Mouse (Mus musculus) lung, embryonic 16.5 days (tissue): Measurements from ENCODE around the gene Ston2. TPM values are rescaled to one million over a fixed set of nuclear protein-coding genes. Genes with fewer than 3 reads are reported as not detected.

Source experiments
- ATAC-seq: fragments of 200-750 bp; cut with Nextera tagmentation; 2 replicates; pipeline ENCODE4 v1.8.0; 2017; ENCODE audit warnings: low read depth, mild to moderate bottlenecking, moderate library complexity
- H3K27ac ChIP-seq: fragments of 300-500 bp; sonication (generic); 2 replicates; pipeline ENCODE4 v1.5.1; 2014; ENCODE audit warnings: mild to moderate bottlenecking, control low read depth, low read length
- H3K27me3 ChIP-seq: fragments of 300-500 bp; sonication (generic); 2 replicates; pipeline ENCODE4 v1.6.1; 2014; ENCODE audit warnings: low read depth, low read length, mixed read lengths; ENCODE audit not compliant: control insufficient read depth, insufficient read depth
- H3K36me3 ChIP-seq: fragments of 300-500 bp; sonication (generic); 2 replicates; pipeline ENCODE4 v1.6.1; 2014; ENCODE audit warnings: low read length; ENCODE audit not compliant: control insufficient read depth, insufficient read depth
- H3K4me1 ChIP-seq: fragments of 300-500 bp; sonication (generic); replicated peaks from 2 replicates; pipeline ENCODE4 v1.6.1; 2014; ENCODE audit warnings: low read length, mixed read lengths; ENCODE audit not compliant: control insufficient read depth, insufficient read depth
- H3K4me2 ChIP-seq: fragments of 300-500 bp; sonication (generic); 2 replicates; pipeline ENCODE4 v1.6.1; 2014; ENCODE audit warnings: low read depth, low read length, control low read depth
- H3K4me3 ChIP-seq: fragments of 300-500 bp; sonication (generic); 2 replicates; pipeline ENCODE4 v1.5.1; 2014; ENCODE audit warnings: mild to moderate bottlenecking, low read length, control low read depth
- H3K9ac ChIP-seq: fragments of 300-500 bp; sonication (generic); 2 replicates; pipeline ENCODE4 v1.6.1; 2014; ENCODE audit warnings: low read length, control low read depth
- H3K9me3 ChIP-seq: fragments of 300-500 bp; sonication (generic); 2 replicates; pipeline ENCODE4 v1.6.1; 2016; ENCODE audit warnings: low read length; ENCODE audit not compliant: control insufficient read depth
- WGBS: fragments of 180-500 bp; shearing (Covaris S2); extraction: QIAGEN DNeasy Blood & Tissue Kit; methylation state at CpG from one replicate; pipeline ENCODE4 v1.1.7; 2014; 5-methylcytosine and 5-hydroxymethylcytosine counted together
- polyA plus RNA-seq: library from polyadenylated mRNA; unstranded; fragments of >200 nt; fragmentation: Nextera tagmentation; extraction: Ambion mirVana; gene quantifications from 2 replicates; pipeline ENCODE4 v1.2.1, GENCODE M21; 2015

The Ston2 gene
- polyA plus RNA-seq, 1 experiment from 2014 or later, result 7.5 TPM

GRCm38 (mm10) chr12:91778211-91779003 lies 9.8 kb downstream of the Ston2 start:
- Histone ChIP-seq H3K36me3 (no peaks in the 10 kb centered on the region), H3K4me1 (no peaks in the 10 kb centered on the region; the same call in 1 of the 2 replicates), H3K27me3 (no peaks in the 10 kb centered on the region), H3K4me2 (peak overlapping the region; percentile 82), H3K9me3 (no peaks in the 10 kb centered on the region), H3K4me3 (peak overlapping the region; percentile 71), H3K9ac (peak overlapping the region; percentile 70), H3K27ac (peak overlapping the region; percentile 24; the same call in 1 of the 2 replicates)
- under 1% methylated on average over 50 of the region's 51 CpGs for WGBS
- ATAC-seq, result peak; percentile 81

GRCm38 (mm10) chr12:91776342-91776741 lies 11.8 kb downstream of the Ston2 start:
- Histone ChIP-seq H3K27ac (no peak overlapping the region), H3K27me3 (no peaks in the 10 kb centered on the region), H3K4me2 (no peak overlapping the region), H3K9ac (no peak overlapping the region), H3K36me3 (no peaks in the 10 kb centered on the region), H3K9me3 (no peaks in the 10 kb centered on the region), H3K4me3 (no peak overlapping the region), H3K4me1 (no peaks in the 10 kb centered on the region; the same call in 1 of the 2 replicates)
- ATAC-seq, result no peak
- WGBS, result 66% methylated on average over 5 of the region's 5 CpGs

GRCm38 (mm10) chr12:91774811-91775284 lies 13.3 kb downstream of the Ston2 start:
- Histone ChIP-seq H3K9me3 (no peaks in the 10 kb centered on the region), H3K36me3 (no peaks in the 10 kb centered on the region), H3K4me2 (no peak overlapping the region), H3K4me1 (no peaks in the 10 kb centered on the region; the same call in 1 of the 2 replicates), H3K27ac (no peak overlapping the region), H3K27me3 (no peaks in the 10 kb centered on the region), H3K9ac (no peak overlapping the region), H3K4me3 (no peak overlapping the region)
- no peak for ATAC-seq
- WGBS, result 57% methylated on average over 8 of the region's 8 CpGs

DNA sequence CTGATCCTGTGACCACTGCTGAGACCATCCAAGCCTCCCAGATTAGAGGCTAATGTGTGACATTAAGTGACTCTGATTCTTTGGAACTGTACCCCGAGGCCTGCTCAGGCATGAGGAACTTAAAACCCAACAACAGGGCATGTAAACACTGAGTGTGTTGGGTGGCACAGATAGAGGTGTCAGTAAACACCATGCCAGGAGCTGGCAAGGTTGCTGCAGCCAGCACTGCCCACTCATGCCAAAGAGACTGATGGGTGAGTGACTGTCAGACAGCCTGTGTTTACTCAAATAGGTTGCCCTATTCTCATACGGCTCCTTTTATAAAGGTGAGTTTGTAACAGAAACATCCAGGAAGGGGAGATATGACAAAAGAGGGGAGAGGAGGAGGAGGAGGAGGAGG lies 19.3 kb downstream of the Ston2 start:
- Histone ChIP-seq H3K4me2 (no peak overlapping the region), H3K9me3 (no peaks in the 10 kb centered on the region), H3K27ac (no peak overlapping the region), H3K4me1 (peaks cover 28% of the 10 kb centered on the region), H3K9ac (no peak overlapping the region), H3K4me3 (no peak overlapping the region), H3K36me3 (no peaks in the 10 kb centered on the region), H3K27me3 (no peaks in the 10 kb centered on the region)
- no peak for ATAC-seq
- WGBS, result 32% methylated on average over 2 of the region's 2 CpGs

DNA sequence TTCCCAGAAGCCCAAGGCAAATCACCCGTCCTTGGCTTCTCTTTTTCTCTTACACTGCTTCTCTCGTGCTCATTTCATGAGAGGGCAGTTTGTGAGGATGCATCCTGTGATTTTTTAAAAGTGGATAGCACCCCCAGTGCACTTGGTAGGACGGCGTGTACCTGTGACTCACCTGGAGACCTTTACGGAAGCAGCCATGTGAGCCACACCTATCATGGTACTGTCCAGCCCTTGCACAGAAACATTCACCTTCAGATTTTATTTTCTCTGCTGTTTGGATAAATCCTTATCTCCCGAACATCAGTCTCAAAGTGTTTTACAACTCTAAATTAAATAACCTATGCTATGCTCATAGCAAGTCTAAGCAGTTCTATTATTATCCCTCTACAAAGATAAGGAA lies 20.0 kb downstream of the Ston2 start:
- H3K36me3 ChIP-seq, result no peaks in the 10 kb centered on the region
- 77% methylated on average over 6 of the region's 6 CpGs for WGBS
- no peak for ATAC-seq
- no peaks in the 10 kb centered on the region for H3K27me3 ChIP-seq
- H3K4me2 ChIP-seq, result no peak overlapping the region
- H3K9ac ChIP-seq, result no peak overlapping the region
- H3K4me1 ChIP-seq, result peaks cover 28% of the 10 kb centered on the region
- H3K9me3 ChIP-seq, result no peaks in the 10 kb centered on the region
- H3K4me3 ChIP-seq, result no peak overlapping the region
- H3K27ac ChIP-seq, result no peak overlapping the region

GRCm38 (mm10) chr12:91766338-91767107 lies 21.7 kb downstream of the Ston2 start:
- Histone ChIP-seq H3K9ac (0 out of 2 replicates have a peak overlapping the region, but pooled peaks have one; percentile 9), H3K27me3 (no peaks in the 10 kb centered on the region), H3K9me3 (no peaks in the 10 kb centered on the region), H3K4me2 (peak overlapping the region; percentile 34), H3K27ac (no peak overlapping the region), H3K36me3 (no peaks in the 10 kb centered on the region), H3K4me3 (peak overlapping the region; percentile 3; the same call in 1 of the 2 replicates), H3K4me1 (peaks cover 28% of the 10 kb centered on the region)
- peak; percentile 72 for ATAC-seq
- WGBS, result 43% methylated on average over 14 of the region's 14 CpGs

DNA sequence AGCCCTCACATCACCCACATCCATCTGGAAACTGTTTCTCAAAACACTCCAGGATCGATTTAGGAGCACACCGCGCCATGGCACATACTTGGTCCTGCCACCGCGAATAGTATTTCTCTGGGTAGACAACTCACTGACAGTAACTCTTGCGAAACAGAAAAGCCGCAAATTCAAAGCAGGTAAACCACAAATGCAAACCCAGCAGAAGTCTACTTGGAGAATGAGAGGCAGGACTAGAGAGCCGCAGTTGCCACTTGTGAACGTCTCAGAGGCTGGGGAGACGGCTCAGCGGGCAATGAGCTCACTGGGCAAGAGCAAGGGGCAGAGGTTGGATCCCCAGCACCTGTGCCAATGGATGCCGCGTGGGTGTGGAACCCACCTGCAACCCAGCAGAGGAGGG lies 22.7 kb downstream of the Ston2 start:
- no peak for ATAC-seq
- Histone ChIP-seq H3K4me2 (no peak overlapping the region), H3K36me3 (no peaks in the 10 kb centered on the region), H3K4me1 (peaks cover 28% of the 10 kb centered on the region), H3K9me3 (no peaks in the 10 kb centered on the region), H3K4me3 (no peak overlapping the region), H3K9ac (no peak overlapping the region), H3K27ac (0 out of 2 replicates have a peak overlapping the region, but pooled peaks have one; percentile 9), H3K27me3 (no peaks in the 10 kb centered on the region)
- 50% methylated on average over 13 of the region's 13 CpGs for WGBS

GRCm38 (mm10) chr12:91765054-91765453 lies 23.1 kb downstream of the Ston2 start:
- ATAC-seq, result peak; percentile 48; the same call in 1 of the 2 replicates
- peaks cover 28% of the 10 kb centered on the region for H3K4me1 ChIP-seq
- no peak overlapping the region for H3K4me3 ChIP-seq
- H3K27ac ChIP-seq, result no peak overlapping the region
- WGBS, result 12% methylated on average over 2 of the region's 2 CpGs
- no peaks in the 10 kb centered on the region for H3K9me3 ChIP-seq
- H3K27me3 ChIP-seq, result no peaks in the 10 kb centered on the region
- no peak overlapping the region for H3K9ac ChIP-seq
- no peak overlapping the region for H3K4me2 ChIP-seq
- no peaks in the 10 kb centered on the region for H3K36me3 ChIP-seq

GRCm38 (mm10) chr12:91764471-91764870 lies 23.7 kb downstream of the Ston2 start:
- no peak overlapping the region for H3K9ac ChIP-seq
- no peak overlapping the region for H3K4me2 ChIP-seq
- 0 out of 2 replicates have a peak overlapping the region, but pooled peaks have one; percentile 19 for H3K27ac ChIP-seq
- peak; percentile 39; the same call in 1 of the 2 replicates for ATAC-seq
- H3K4me1 ChIP-seq, result peaks cover 26% of the 10 kb centered on the region
- 59% methylated on average over 2 of the region's 2 CpGs for WGBS
- H3K36me3 ChIP-seq, result no peaks in the 10 kb centered on the region
- H3K9me3 ChIP-seq, result no peaks in the 10 kb centered on the region
- H3K27me3 ChIP-seq, result no peaks in the 10 kb centered on the region
- H3K4me3 ChIP-seq, result no peak overlapping the region
